Mouse (Mus musculus) yolk sac, embryonic 10.5 days (tissue): ENCODE data around the gene Zmynd8.

ENCODE experiments used
- DNase-seq: peaks from one replicate; pipeline ENCODE4 v3.0.0-alpha.2; 2017; ENCODE audit warnings: low spot score

The Zmynd8 gene

DNA sequence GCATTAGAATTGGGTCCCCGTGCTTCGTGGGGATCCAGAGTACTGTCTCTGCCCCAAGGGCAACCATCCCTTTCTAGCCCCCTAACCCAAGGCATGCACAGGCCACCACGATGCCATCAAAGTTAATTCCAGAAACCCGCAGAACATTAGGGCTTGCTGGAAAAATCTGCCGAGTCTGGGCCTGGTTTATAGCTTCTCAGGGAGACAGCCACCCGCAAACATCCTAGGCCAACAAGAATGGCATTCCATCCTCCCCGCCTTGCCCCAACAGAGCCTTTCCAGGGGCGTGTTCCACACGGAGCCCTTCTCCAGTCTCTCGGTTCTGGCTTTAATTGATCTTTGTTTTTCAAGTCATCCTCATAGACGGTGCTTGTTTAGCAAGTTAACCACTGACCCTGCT lies 150.4 kb downstream of the Zmynd8 start:
- DNase-seq, result no peak

DNA sequence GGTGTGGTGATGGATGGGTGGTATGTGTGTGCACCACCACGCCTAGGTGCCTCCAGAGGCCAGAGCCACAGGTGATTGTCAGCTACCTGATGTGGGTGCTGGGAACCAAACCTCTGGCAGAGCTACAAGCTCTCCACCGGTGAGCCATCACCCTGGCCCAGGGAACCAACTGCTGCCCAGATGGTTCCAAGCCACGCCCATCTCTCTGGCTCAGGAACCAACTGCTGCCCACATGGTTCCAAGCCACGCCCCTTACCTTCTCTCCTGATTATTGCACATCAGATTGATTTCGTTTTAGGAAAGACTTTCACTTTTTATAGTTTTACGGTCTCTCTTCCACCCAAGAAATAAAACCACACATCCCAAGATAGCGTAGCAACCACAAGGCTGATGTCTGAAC lies 150.8 kb downstream of the Zmynd8 start:
- DNase-seq, result no peak

DNA sequence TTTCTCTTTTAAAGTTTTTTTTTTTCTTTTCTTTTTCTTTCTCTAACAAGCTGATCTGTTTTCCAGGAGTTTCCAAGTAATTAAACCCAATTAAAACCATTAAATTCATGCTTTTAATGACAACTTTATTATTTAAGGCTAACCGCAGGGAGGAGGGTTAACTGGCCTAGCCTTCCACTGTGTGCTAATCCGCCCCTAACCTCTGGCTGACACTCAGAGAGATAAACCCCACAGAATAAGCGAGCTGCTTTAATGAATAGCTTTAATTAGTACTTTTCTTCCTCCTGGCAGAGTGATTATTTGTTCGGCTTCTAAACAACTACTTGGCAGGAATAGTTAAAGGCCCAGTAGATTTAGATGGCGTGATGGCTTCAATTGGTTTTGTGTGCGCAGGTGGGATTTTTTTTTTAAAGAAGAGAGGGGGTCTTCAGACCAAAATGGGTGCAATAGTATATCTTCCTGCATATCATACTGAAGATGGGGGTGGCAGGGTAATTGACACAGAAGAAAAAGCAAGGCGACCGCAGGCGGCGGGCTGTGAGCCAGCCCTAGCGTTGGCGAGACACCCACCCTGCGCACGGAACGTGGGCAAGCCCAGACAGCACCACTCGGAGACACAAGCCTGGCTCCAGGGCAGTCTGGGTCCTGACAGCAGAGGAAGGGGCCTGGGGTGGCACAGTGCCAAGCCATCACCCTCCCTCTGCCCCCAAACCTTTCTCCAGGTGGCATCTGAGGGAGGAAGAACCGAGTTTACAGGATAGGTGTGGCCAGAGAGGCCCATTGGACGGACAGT lies 153.3 kb downstream of the Zmynd8 start:
- DNase-seq, result no peak

DNA sequence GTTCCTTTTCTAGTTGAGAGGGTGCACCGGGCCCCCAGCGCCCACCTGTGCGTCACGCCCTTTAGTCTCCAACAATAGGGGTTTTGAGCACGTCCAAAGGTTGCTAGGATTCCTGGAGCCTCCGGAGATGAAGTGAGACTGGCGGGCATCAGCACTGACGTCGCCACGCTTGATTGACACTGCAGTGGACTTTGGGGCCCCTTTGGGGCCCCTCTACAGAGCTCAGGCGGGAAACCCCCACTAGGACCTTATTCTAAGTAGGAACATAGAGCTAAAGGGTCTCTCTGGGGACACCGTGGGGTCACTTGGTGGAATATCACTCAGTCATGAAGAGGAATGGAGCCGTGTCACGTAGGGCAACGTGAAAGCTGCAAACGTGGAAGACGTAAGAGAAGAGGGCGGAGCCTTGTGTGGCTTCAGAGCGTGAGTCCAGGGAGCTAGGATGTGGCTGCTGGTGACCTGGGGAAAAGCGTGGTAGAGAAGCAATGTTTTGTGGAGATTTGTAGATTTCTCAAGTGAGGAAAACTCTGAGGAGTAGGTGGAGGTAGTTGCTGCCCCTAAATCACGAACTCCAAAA lies 156.5 kb downstream of the Zmynd8 start:
- no peak for DNase-seq

DNA sequence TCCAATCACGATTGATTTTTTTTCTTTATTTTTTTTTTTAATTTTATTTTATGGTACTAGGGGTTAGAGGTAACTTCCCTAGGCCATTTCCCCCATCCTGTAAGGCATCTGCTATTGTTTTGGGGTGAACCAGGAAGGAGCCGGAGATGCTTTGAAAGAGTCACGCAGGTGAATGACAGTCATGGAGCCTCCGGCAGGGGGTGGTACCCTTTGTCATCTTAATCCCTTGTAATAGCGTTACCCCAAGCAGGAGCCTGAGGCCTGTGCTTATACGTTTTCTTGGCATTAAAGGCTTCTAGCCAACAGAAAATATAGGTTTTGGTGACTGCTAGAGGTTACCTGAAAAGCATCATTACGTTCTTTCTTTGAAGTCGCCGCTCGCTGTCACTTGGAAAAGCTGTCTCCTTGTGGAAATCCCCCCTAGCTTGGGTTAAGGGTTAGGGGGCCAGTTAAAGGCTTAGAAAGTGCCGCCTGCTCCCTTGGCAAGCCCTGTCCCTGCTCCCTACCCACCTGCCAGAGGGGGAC lies 157.2 kb downstream of the Zmynd8 start:
- DNase-seq, result no peak

DNA sequence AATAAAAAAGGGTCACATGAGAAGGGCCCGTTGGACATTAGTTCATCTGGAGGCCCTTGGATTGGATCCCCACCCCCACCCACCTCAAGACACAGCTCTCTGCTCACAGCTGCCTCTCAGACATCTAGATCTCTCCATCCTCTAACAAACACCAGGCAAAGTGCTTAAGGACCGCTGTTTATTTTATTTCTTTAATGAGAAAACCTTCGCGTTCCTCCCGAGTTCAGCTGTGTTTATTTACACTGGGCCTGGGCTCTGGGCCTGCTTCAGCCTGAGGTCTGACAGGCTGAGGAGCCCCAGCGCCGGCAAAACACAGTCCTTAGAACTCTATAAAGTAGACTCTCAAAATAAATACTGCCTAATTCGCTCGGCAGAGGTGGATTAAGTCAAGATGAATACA lies 157.8 kb downstream of the Zmynd8 start:
- peak; percentile 32 for DNase-seq

DNA sequence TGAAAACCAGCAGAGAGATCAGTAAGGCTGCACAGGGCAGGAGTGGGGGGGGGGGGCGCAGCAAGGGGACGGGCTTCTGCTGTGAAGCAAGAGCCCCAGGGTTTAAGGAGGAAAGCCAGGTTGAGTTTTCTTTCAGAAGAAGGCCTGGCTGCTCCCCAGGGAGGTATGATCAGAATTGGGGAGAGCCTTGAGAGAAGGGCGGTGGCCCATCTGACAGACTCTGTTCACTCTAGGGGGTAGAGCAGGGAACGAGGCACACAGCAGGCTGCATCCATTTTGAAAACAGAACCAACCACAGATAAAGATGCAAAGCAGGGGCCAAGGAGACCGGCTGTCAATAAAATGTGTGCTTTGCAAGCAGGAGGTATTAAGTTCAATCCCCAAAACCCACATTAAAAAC lies 158.4 kb downstream of the Zmynd8 start:
- no peak for DNase-seq

DNA sequence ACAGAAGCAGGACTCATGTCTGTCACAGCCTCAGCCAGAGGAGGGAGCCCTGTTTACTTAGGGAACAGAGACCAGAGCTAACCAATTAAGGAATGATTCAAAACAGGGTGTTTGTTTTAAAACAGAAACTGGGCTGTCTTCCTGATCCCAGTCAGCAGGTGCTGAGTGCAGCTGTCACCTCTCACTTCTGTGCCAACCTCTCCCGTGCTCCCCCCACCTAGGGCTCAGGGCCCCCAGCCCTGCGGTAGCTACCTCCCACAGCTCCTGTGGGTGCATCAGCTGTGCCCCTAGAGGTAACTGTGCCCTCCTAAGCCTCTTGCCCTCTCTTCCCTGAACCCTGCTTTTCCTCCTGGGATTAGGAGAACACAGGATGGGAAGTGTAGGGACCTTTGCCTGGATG lies 162.5 kb downstream of the Zmynd8 start:
- DNase-seq, result no peak
